Mouse (Mus musculus) cortical plate, adult 2 months (tissue): ENCODE results near the gene Zfp58.

Source experiments
- CTCF ChIP-seq: fragments of 200-500 bp; IDR thresholded peaks from 2 replicates; pipeline ENCODE4 v1.5.1; 2011; ENCODE audit warnings: mild to moderate bottlenecking, control low read depth, low read length; ENCODE audit not compliant: insufficient read depth; ENCODE audit errors: extremely low read depth
- POLR2A ChIP-seq: fragments of 200-500 bp; IDR thresholded peaks from 2 replicates; pipeline ENCODE4 v1.6.1; 2011; ENCODE audit warnings: mild to moderate bottlenecking, low read length, control low read depth; ENCODE audit not compliant: insufficient read depth; ENCODE audit errors: extremely low read depth

DNA sequence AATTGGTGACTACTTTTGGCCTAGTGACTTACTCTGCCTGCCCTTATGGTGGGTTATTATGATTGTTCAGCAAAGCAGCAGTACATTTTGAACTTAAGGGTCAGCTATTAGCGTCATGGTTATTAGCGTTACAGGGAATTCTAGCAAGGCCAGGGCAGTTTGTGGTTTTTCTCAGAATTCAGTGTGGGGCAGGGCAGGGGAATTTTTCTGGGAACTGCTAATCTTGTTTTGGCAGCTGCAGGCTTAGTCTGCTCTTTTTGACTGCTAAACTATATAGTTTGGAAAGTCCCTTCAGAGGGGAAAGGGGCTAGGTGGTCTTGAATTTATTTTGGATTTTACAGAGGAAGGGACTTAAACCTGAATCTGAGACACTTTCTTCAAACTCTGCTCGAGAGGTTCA is 31.1 kb downstream of the Zfp58 start:
- TF ChIP-seq CTCF (no peak), POLR2A (no peak)
